In the genomic region with DNA sequence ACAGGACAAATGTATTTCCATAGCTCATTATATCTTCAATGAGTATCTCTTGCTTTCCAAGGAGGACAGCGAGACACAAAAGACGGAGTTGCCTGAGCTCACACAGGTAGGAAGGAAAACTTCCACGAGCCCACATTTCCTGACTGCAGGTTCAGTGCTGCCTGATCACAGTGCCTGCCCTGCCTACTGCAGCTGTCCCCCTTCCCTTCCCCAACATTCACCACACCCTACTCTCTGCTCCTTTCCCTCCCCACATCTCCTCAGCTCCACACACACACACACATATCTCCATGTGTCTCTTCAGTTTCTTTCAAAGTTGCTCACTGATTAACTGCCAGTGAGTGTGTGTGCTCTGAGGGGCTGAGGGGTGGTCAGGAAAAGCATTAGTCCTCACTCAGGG, we compare ENCODE assay signal across 30 mouse cellular contexts.
"Had no signal": no experiment of that assay in that cellular context is flagged by ENCODE, and none has a peak within 500 bp of the region (broad histone marks: within the 10 kb centered on the region; RNA-seq: fewer than 3 reads in every experiment).

No protein-coding gene starts in this region.

- H3K9ac ChIP-seq: limb, embryonic 12.5 days; limb, embryonic 13.5 days; limb, embryonic 15.5 days; liver, embryonic 12.5 days; liver, embryonic 13.5 days; liver, embryonic 14.5 days; liver, embryonic 15.5 days; liver, postnatal 0 days; lung, embryonic 14.5 days; lung, embryonic 15.5 days; midbrain, embryonic 12.5 days; midbrain, embryonic 13.5 days had no signal

- H3K27me3 ChIP-seq: limb, embryonic 12.5 days; limb, embryonic 13.5 days; limb, embryonic 15.5 days; liver, embryonic 12.5 days; liver, embryonic 13.5 days; liver, embryonic 15.5 days; lung, embryonic 15.5 days; midbrain, embryonic 12.5 days; midbrain, embryonic 13.5 days had no signal

- DNase-seq: left cerebral cortex, postnatal 4 days; liver; liver, embryonic 13.5 days; liver, postnatal 0 days; lung, adult 18-20 months; lung, adult 2 months; lung, embryonic 14.5 days; lung, postnatal 10 days; lung, postnatal 14 days; lung, postnatal 36 days; lung, postnatal 4 days; midbrain, embryonic 14.5 days had no signal

- ATAC-seq: liver, embryonic 12.5 days; liver, postnatal 0 days; lung, postnatal 0 days; midbrain, embryonic 13.5 days; midbrain, embryonic 16.5 days had no signal

- H3K4me2 ChIP-seq: limb, embryonic 12.5 days; limb, embryonic 13.5 days; limb, embryonic 15.5 days; liver, embryonic 11.5 days; liver, embryonic 12.5 days; liver, embryonic 13.5 days; liver, embryonic 15.5 days; lung, embryonic 14.5 days; lung, embryonic 15.5 days; midbrain, embryonic 11.5 days; midbrain, embryonic 12.5 days; midbrain, embryonic 13.5 days had no signal

- H3K27ac ChIP-seq: left cerebral cortex, adult 2 months; limb, embryonic 12.5 days; limb, embryonic 13.5 days; limb, embryonic 15.5 days; liver, embryonic 12.5 days; liver, embryonic 13.5 days; liver, embryonic 14.5 days; liver, embryonic 15.5 days; lung, embryonic 15.5 days; macrophage; midbrain, embryonic 10.5 days; midbrain, embryonic 12.5 days; midbrain, embryonic 13.5 days had no signal

- H3K4me1 ChIP-seq: limb, embryonic 12.5 days; liver, embryonic 12.5 days; liver, embryonic 13.5 days; liver, embryonic 15.5 days; megakaryocyte, embryonic 14.5 days; midbrain, embryonic 10.5 days; midbrain, embryonic 13.5 days had no signal

- H3K4me3 ChIP-seq: left cerebral cortex, adult 2 months; limb, embryonic 12.5 days; limb, embryonic 13.5 days; limb, embryonic 15.5 days; liver, embryonic 12.5 days; liver, embryonic 13.5 days; liver, embryonic 15.5 days; lung, embryonic 15.5 days; megakaryocyte, embryonic 14.5 days; midbrain, embryonic 10.5 days; midbrain, embryonic 12.5 days; midbrain, embryonic 13.5 days; myocyte had no signal

- H3K36me3 ChIP-seq: limb, embryonic 12.5 days; limb, embryonic 13.5 days; limb, embryonic 15.5 days; liver, embryonic 12.5 days; liver, embryonic 13.5 days; liver, embryonic 15.5 days; lung, embryonic 15.5 days; midbrain, embryonic 10.5 days; midbrain, embryonic 12.5 days; midbrain, embryonic 13.5 days had no signal

- H3K9me3 ChIP-seq: limb, embryonic 12.5 days; limb, embryonic 13.5 days; limb, embryonic 15.5 days; liver, embryonic 12.5 days; liver, embryonic 13.5 days; liver, embryonic 15.5 days; lung, embryonic 15.5 days; megakaryocyte, embryonic 14.5 days; midbrain, embryonic 10.5 days; midbrain, embryonic 12.5 days; midbrain, embryonic 13.5 days had no signal
